Mouse (Mus musculus) liver, adult 2 months (tissue): ENCODE measurements around the gene Atxn1.

ENCODE experiments used
- CTCF ChIP-seq: fragments of 200-500 bp; IDR thresholded peaks from 2 replicates; pipeline ENCODE4 v1.5.1; 2011; ENCODE audit warnings: low read depth, low read length, control low read depth
- POLR2A ChIP-seq: fragments of 200-500 bp; IDR thresholded peaks from 2 replicates; pipeline ENCODE4 v1.6.1; 2011; ENCODE audit warnings: low read length, control low read depth; ENCODE audit not compliant: insufficient read depth; ENCODE audit errors: extremely low read depth

GRCm38 (mm10) chr13:45526230-45526629 is 438.6 kb downstream of the Atxn1 start:
- no peak for TF ChIP-seq CTCF
- TF ChIP-seq POLR2A = no peak
